Mouse (Mus musculus): ENCODE data around the gene Eps8. TPM values are rescaled to one million over a fixed set of nuclear protein-coding genes. Genes with fewer than 3 reads are reported as not detected.

The Eps8 gene
- total RNA-seq, 2 experiments from 2014 or later = 10.6 to 11.3 TPM

DNA sequence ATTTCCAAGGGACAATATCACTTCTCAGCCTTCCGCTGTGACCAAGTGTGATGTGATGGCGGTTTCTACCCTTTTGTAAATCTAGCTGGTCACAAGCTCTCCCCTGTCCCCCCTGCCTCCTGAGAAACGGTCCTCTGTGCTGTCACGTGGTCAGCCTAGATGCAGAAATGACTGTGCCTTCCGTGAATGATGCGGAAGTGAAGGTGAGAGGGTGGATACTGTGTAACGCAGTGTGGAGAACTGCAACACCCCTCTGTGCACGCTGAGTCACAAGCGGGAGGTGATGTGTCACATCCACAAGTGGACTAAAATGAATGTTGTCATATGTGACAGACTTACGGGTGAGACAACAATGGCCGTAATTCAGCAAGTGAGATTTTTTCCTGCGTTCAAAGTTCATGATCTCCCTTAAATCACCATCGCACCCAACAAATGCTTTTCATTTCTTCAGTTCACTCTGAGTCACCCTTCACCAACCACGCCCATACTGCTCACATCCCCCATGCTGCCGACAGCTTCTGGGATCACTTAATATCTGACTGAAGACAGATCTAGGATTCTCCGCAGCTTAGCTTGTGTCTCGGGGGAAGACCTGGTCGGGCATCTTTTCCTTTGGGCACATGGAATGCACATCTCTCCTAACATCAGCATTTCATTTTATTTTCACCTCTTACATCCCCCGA lies 72.3 kb downstream of the Eps8 start:
- no peak for DNase-seq
- intact Hi-C loops (cut with DNase I; ENCODE audit: low total_unique reads) = no loop called here

DNA sequence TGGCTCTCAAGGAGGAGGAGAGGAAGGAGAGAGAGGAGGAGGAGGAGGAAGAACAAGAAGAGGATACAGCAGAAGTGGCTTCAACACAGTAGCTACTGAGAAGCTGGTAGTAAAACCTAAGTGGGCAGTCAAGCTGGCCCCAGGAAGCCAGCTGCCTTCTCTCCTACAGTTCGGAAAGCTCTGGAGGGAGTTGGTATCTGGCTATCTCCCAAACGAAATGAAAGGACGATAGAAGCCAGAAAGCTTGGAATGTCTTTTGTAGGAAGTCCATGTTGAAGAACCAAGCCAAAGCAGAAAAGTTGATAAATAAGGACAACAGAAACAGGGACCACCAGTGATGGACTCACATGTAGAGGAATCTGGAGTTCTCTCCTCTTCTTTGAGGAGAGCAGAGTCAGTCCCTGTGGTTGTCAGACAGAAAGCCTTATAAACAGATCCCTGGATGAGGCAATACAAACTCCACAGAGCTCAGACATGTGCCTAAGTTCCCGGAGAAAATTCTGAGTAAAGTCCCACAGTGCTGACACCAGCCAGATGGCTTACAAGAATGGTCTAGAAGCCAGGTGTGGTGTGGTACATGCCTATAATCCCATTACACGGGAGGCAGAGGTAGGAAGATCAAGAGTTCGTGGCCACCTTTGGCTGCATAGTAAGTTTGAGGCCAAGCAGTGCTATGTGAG lies 73.2 kb downstream of the Eps8 start:
- DNase-seq = no peak
- intact Hi-C loops (cut with DNase I; ENCODE audit: low total_unique reads) = no loop called here

DNA sequence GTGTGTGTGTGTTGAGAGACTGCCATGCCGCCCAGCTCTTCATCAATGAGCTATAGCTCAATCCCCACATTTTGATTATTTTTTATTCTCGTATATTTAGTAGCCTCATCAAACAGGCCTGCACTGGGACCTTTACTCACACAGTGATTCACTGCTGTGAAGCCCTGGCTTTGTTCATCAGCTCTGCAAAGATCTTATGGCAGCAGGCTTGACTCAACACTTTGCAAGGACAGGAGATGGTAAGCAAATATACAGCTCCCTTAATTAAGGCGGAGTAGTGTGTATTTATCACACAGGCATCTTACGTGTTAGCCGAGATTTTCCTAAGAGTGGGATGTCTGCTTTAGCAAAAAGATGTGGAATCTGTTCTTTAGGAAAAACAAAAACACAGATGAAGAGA lies 74.2 kb downstream of the Eps8 start:
- DNase-seq = no peak
- intact Hi-C loops (cut with DNase I; ENCODE audit: low total_unique reads) = no loop called here

DNA sequence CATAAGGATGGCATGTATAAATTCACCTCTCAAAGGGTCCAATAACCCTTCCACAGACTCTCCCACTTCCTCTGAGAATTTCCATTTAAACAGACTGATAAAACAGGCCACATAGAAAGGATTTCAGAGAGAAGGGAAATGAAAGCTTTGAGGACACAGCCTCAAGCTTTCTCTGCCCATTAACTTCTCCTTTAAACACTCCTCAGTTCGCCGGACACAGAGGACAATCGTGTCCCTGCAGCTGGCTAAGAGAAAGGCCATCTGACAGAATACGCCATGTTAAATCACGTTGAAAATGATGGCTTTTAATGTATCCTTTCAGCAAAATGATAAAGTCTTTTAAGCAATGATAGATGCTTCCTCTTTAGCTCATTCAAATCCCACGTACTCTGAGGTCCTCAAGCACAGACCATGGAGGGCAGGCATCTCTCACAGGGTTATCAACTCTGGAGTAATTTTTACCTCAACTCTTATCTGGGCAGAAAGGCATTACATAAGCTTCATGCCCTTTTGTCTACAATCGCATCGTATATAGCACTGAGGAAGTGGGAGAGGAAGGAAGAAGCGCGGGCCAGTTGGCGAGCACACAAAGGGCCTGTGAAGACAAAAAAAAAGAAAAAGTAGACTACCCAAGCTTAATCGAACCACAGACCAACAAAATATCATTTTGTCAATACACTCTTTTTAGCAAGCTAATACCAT lies 77.9 kb downstream of the Eps8 start:
- DNase-seq = no peak
- intact Hi-C loops (cut with DNase I; ENCODE audit: low total_unique reads) = no loop called here

DNA sequence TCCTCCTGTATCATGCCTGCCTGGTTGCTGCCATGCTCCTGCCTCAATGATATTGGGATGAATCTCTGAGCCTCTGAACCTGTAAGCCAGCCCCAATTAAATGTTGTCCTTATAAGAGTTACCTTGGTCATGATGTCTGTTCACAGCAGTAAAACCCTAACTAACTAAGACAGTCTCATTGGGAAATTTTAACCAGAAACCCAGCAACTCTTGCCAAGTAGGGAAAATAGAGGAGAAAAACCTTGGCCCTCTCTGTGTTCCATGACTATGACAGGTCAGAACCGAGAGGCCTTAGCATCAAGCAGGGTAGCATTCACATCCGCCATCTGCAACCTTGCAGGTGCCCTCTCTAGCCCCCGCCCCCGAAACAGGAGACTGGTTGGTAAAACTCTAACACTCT lies 78.6 kb downstream of the Eps8 start:
- no peak for DNase-seq

DNA sequence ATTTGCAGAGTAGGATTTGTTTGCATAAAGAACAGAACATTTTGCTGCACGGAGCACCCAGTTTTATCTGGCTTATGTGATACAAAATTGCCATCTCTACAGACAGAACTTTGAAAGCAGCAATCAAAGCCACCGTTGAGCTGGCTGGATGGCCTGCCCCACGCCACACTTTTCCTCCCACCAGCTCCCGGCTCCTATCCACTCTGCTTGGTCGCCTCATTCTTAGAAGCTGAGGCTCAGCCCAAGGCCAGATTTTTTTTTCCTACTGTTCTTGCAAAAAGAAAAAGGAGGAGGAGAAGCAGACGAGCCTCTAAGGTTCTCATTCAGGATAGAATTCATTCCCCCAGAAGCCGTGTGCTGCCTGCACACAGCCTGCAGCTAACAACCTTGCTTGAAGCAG lies 80.8 kb downstream of the Eps8 start:
- DNase-seq = no peak

More for the DNA sequence above, 78.6 kb downstream of the Eps8 start:
- intact Hi-C loops (cut with DNase I; ENCODE audit: low total_unique reads) = no loop called here

DNA sequence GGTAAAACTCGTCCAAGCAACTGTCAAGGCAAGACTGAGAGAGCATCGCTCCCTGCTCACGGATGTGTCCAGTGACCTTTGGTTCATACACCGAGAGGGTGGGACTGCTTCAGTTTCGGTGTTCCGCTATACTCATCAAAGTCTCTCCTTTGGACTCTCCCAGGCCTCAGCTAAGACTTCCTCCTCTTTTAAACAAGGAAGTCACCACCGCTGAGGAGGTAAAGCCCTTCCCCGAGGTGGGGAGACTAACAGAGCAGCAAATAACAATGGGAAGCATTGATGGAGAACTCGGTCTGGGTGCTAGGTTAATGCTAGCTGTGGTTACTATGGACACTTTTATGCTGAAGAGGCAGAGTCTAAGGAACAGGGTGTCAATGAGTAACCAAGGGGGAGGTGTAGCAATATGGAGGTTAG lies 84.0 kb downstream of the Eps8 start:
- intact Hi-C loops (cut with DNase I; ENCODE audit: low total_unique reads) = no loop called here
- no peak for DNase-seq

More for the DNA sequence above, 80.8 kb downstream of the Eps8 start:
- intact Hi-C loops (cut with DNase I; ENCODE audit: low total_unique reads) = no loop called here

DNA sequence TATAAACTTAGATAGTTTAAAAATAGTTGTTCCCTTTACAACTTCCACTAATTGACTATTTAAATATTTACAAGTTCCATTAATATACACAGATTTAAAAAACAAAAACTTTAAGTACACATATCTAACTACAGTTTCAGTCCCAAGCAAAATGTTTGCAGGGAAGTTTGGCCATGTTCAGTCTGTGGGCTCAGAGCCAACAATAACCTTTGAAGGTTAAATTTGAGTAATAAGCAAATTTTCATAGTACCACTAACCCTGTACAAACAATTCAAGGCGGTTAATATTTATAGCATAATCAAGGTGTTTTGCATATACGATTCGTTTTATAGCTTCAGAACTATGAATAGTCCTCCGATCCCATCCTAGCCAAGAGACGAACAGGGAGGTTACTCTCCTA lies 84.7 kb downstream of the Eps8 start:
- no peak for DNase-seq
- intact Hi-C loops (cut with DNase I; ENCODE audit: low total_unique reads) = no loop called here

DNA sequence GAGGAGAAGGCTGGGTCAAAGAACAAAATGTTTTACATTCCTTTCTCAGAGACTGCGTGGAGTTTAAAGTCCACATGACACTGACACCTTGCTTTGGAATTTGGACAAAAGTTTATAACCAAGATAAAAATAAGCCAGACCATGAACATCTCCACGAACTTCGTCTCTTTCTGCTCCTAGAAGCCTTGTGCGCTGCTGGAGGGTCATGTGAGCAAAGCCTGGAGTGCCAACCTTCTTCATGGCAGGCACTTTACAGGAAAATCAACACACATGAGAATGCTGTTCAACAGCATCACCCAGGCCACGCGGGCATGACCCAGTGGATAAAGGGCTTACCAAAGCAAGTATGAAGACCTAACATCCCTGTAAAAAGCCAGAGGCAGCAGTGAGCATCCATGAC lies 85.6 kb downstream of the Eps8 start:
- intact Hi-C loops (cut with DNase I; ENCODE audit: low total_unique reads) = no loop called here
- DNase-seq = no peak

DNA sequence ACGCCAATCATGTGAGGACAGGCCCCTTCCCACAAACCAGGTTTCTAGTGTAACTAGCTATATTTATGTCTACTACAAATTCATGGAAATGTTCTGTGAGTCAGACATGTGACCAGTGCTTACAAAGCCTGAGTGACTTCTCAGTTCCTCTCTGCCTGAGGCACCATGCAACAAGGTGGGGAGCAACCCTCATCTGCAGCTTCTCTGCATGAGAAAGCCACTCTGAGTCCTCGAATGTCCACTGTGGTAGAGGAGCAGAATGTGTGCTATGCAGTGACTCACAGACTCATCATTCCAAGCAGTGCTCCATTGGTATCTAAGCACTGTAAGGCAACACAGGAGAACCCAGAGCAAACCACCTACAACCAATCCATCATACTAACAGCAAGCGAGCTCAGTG lies 88.8 kb downstream of the Eps8 start:
- intact Hi-C loops (cut with DNase I; ENCODE audit: low total_unique reads) = no loop called here
- no peak for DNase-seq

DNA sequence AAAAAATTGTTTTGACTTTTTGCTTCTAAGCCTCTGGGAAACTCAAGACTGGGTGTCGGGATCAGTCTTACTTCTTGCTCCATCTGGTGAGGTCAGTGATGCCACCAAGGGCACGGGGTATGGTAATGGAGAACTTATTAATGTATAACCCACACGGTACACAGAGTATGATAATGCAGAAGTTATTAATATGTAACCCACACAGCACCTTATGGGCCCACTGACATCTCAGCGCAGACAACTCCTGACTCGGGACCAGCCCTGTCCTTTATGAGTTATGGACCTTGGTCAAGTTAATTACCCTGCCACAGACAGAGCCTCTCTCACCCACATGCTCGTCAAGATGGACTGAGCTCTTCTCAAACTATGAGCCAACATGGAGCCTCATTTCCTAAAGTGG lies 89.2 kb downstream of the Eps8 start:
- intact Hi-C loops (cut with DNase I; ENCODE audit: low total_unique reads) = no loop called here
- DNase-seq = no peak

DNA sequence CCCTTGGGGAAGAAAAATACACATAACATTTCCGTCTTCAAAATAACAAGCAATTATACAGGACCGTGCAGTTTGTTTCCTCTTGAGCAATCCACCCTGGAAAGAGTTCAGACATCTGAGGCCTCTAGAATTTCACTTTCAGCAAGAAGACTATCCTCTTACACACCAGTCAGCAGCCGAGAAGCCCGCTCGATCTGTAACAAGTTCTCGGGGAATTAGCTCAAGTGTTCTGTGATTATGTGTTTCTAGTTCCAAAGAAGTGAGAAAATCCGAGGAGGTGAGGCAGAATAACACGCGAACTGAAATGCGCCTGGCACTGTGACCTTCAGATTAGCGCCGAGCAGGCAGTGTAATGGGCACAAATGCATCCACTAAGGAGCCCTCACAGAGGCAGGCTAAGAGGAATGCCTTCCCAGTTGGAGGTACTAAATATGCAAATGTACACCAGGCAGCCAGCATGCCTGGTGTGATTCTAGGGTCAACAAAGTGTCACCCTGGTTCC lies 94.3 kb downstream of the Eps8 start:
- intact Hi-C loops (cut with DNase I; ENCODE audit: low total_unique reads) = no loop called here
- DNase-seq = peak; percentile 45

DNA sequence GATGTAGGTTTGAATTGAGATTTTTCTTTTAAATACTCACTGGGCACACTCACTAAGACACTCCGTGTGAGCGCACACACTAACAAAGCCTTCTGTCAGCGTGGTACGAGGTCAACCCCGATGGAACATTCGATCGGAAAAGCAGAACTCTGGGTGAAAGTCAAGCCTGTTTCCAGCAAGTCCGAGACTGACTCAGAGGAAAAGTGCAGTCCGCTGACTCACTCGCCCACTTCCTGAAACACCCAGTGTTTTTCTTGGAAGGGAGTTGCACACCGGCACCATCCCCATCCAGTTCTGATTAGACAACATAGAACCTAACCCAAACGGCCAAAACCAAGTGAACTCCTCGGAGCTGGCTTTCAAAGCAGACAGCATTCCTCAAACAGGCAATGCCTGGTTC lies 95.8 kb downstream of the Eps8 start:
- peak; percentile 60 for DNase-seq
- intact Hi-C loops (cut with DNase I; ENCODE audit: low total_unique reads) = no loop called here

DNA sequence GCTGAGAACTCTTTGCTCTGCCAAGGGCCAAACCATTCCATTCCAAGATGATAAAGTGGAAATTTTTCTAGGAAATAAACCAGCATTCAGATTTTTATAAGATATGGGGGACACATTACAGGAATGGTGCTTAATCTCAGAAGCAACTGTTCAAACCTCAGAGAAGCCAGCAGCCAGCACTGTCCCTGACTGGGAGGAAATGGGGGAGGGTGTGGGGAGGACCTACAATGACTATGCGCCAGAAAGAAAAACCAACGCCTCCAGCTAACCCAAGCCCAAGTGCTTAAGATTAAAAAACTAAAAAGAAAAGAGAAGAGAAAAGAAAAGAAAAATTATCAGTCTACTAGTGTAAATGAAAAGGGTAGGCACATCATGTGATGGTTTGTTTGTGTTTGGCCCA lies 97.0 kb downstream of the Eps8 start:
- intact Hi-C loops (cut with DNase I; ENCODE audit: low total_unique reads) = no loop called here
- DNase-seq = peak; percentile 33

DNA sequence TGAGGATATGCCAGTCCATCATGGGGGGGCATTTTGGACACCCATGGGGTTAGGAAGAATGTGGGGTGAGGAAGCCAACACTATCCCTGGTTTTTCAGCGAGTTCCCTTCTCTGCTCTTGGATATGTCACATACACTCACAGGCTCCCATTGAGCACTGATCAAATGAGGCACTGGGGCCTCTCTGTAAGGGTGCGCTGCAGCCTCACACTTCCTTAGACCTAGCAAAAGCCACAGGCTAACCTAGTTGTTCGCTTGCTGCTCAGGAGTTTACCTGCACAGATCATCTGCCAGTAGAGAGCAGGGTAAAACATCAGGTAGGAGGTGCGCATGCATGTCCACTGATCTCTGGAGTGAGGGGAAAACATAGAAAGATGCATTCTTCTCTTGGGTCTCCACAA lies 97.5 kb downstream of the Eps8 start:
- intact Hi-C loops (cut with DNase I; ENCODE audit: low total_unique reads) = no loop called here

DNA sequence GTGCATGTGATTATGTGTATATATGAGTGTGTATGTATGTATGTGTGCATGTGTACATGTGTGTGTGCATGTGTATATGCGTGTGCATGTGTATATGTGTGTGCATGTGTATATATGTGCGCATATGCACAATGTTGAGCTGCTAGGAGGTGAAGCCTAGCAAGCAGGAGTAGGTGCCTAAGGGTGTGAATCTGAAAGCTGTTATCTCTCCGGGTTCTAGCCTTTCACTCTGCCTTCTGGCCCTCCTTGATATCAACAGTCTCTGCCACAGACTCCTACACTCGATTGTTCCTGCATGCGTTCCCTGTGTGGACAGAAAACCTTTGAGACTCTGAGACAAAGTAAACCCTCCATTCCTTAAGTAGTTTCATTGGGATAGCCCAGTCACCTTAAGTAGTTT lies 98.0 kb downstream of the Eps8 start:
- intact Hi-C loops (cut with DNase I; ENCODE audit: low total_unique reads) = no loop called here
- no peak for DNase-seq

More for the DNA sequence above, 97.5 kb downstream of the Eps8 start:
- DNase-seq = no peak

DNA sequence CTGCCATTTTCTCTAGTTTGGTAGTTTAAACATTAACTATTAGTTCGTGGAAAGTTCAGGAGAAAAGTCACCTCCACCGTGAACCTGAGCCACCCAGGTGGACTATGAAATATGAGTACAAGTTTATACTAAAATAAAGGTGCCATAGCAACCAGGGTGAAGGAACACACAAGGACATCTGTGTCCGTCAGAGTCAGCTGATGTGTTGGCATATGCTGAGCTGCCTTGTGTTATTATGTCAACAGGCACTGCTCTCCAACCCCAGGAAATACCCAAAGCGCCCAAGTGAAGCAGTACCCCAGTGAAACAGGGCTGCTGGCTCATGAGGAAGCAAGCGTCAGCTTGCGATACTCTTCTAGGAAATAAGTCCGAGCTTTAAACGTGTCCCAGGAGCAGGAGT lies 104.5 kb downstream of the Eps8 start:
- no peak for DNase-seq
- intact Hi-C loops (cut with DNase I; ENCODE audit: low total_unique reads) = no loop called here

DNA sequence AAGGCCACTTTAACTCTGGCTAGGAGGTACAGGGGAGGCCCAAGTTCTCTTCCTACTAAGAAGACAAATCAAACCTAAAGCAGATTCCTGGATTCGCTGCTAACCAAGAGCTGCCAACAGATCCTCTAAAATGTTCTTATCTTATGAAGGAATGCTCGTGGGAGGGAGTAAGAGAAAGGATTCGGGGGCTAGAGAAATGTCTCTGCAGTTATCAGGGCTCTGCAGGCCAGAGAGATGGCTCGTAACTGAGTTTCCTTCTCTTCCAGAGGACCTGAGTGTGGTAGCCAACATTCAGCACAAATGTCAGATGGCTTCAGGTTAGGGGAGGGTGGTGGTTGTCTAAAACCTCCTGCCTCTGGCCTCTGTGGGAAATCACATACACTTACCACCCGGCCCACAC lies 106.1 kb downstream of the Eps8 start:
- DNase-seq = no peak
- intact Hi-C loops (cut with DNase I; ENCODE audit: low total_unique reads) = no loop called here

DNA sequence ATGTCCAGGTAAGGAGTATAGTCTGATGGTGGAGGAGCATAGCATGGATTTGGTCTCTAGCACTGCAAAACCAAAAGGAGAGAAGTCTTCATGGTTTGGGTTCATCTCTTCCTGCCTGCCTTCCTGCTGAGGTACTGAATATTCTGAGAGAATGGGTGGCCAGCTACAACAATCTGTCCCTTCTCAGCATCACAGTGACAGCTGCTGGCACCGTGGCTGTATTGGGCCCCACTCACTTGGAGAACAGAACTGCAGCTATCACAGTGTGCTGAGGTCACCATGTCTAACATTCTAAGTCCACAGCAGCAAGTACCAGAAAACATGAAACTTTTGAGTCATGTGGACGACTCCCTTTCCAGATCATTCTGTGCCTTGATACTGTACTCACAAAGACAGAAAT lies 107.1 kb downstream of the Eps8 start:
- intact Hi-C loops (cut with DNase I; ENCODE audit: low total_unique reads) = no loop called here
- DNase-seq = no peak

DNA sequence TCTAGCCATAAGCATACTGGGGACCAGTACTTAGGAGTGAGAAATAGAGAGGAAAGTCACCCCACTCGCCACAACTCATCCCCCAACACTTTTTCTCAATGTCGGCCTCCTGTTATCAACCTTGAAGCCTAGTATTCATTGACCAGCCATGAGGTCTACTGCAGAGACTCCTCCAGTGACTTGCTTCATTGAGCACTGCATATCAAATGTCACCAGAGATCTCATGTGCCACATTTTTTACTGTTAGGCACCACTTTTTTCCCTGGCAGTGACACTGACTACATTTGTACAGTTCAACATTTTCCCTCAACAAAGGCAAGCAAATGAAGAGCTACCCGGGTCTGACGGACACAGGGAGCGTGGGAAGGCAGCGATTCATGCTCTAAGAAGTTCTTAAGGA lies 108.6 kb downstream of the Eps8 start:
- intact Hi-C loops (cut with DNase I; ENCODE audit: low total_unique reads) = no loop called here
- no peak for DNase-seq

DNA sequence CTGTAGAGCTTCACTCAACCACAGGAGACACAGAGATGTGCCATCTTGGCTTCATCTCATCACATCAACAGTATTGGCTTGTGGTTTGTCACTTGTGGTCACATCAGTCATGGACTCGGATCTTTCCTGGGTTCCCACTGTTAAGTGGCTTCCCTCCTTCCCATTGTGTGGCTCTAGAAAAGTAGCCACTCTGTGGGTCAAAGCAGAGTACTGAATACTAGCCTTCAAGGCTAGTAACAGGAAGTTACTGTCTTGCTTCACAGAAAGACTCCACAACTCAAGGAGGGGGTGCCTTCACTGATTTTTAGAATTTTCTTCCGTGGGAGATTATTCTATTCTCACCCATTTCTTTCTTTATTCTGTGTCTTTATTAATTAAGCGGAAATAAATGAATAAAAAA lies 109.3 kb downstream of the Eps8 start:
- no peak for DNase-seq
- intact Hi-C loops (cut with DNase I; ENCODE audit: low total_unique reads) = no loop called here

Data from gastrocnemius, postnatal 14 days (tissue).